Mouse (Mus musculus) liver, adult 2 months (tissue): ENCODE results near the gene Gm45021.

Experiments used
- CTCF ChIP-seq: fragments of 200-500 bp; IDR thresholded peaks from 2 replicates; pipeline ENCODE4 v1.5.1; 2011; ENCODE audit warnings: low read depth, low read length, control low read depth
- POLR2A ChIP-seq: fragments of 200-500 bp; IDR thresholded peaks from 2 replicates; pipeline ENCODE4 v1.6.1; 2011; ENCODE audit warnings: low read length, control low read depth; ENCODE audit not compliant: insufficient read depth; ENCODE audit errors: extremely low read depth

GRCm38 (mm10) chr6:48626464-48626863, 37.1 kb downstream of the Gm45021 start, which contains the start of gene AI854703:
- TF ChIP-seq POLR2A: no peak
- TF ChIP-seq CTCF: no peak
